Mouse (Mus musculus) limb, embryonic 13.5 days (tissue): ENCODE results near the gene Brf1. TPM values are rescaled to one million over a fixed set of nuclear protein-coding genes. Genes with fewer than 3 reads are reported as not detected.

Experiments
- ATAC-seq: fragments of 200-750 bp; cut with Nextera tagmentation; 2 replicates; pipeline ENCODE4 v1.8.0; 2017; ENCODE audit warnings: low read depth, moderate number of reproducible peaks, moderate TSS enrichment; ENCODE audit not compliant: low FRiP score
- H3K27ac ChIP-seq: fragments of 300-500 bp; sonication (generic); 2 replicates; pipeline ENCODE4 v1.5.1; 2015; ENCODE audit warnings: inconsistent platforms, mild to moderate bottlenecking, moderate library complexity
- H3K27me3 ChIP-seq: fragments of 300-500 bp; sonication (generic); 2 replicates; pipeline ENCODE4 v1.6.1; 2015; ENCODE audit warnings: mild to moderate bottlenecking, inconsistent platforms
- H3K36me3 ChIP-seq: fragments of 300-500 bp; sonication (generic); 2 replicates; pipeline ENCODE4 v1.6.1; 2015; ENCODE audit warnings: inconsistent platforms, mild to moderate bottlenecking, moderate library complexity
- H3K4me1 ChIP-seq: fragments of 300-500 bp; sonication (generic); 2 replicates; pipeline ENCODE4 v1.6.1; 2015; ENCODE audit warnings: inconsistent platforms
- H3K4me2 ChIP-seq: fragments of 300-500 bp; sonication (generic); replicated peaks from 2 replicates; pipeline ENCODE4 v1.6.1; 2015; ENCODE audit warnings: inconsistent platforms, mild to moderate bottlenecking, moderate library complexity
- H3K4me3 ChIP-seq: fragments of 300-500 bp; sonication (generic); 2 replicates; pipeline ENCODE4 v1.5.1; 2015; ENCODE audit warnings: moderate library complexity, mild to moderate bottlenecking, inconsistent platforms
- H3K9ac ChIP-seq: fragments of 300-500 bp; sonication (generic); 2 replicates; pipeline ENCODE4 v1.6.1; 2015; ENCODE audit warnings: mild to moderate bottlenecking, inconsistent platforms
- H3K9me3 ChIP-seq: fragments of 300-500 bp; sonication (generic); 2 replicates; pipeline ENCODE4 v1.6.1; 2016; ENCODE audit warnings: inconsistent platforms
- WGBS: fragments of 180-500 bp; shearing (Covaris S2); methylation state at CpG from one replicate; pipeline ENCODE4 v1.1.7; 2015; 5-methylcytosine and 5-hydroxymethylcytosine counted together
- polyA plus RNA-seq: library from polyadenylated mRNA; unstranded; fragments of >200 nt; fragmentation: Nextera tagmentation; extraction: Ambion mirVana; gene quantifications from 2 replicates; pipeline ENCODE4 v1.2.1, GENCODE M21; 2015

Brf1 gene
- polyA plus RNA-seq, 1 experiment from 2014 or later, result 71.4 TPM

DNA sequence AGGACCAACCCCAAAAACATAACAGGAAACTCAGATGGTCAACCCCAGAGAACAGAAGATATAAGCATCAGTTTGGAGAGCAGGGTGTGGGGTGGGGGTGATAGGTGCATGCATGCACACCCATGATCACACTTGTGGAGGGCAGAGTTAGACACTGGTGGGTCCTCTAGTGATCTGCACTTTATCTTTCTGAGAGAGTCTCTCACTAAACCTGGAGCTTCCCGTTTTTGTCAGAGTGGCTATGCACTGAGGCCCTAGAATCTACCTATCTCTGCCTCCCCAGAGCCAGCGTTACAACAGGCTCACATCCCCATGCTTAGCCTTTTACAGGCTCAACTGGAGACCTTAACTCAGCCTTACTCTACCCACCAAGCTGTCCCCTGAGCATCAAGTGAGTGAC lies 9.1 kb downstream of the Brf1 start:
- no peaks in the 10 kb centered on the region for H3K9me3 ChIP-seq
- WGBS, result 91% methylated on average over 2 of the region's 2 CpGs
- H3K27ac ChIP-seq, result no peak overlapping the region
- H3K4me1 ChIP-seq, result no peaks in the 10 kb centered on the region
- no peak overlapping the region for H3K4me2 ChIP-seq
- peaks cover 58% of the 10 kb centered on the region for H3K36me3 ChIP-seq
- H3K9ac ChIP-seq, result no peak overlapping the region
- H3K4me3 ChIP-seq, result no peak overlapping the region
- ATAC-seq, result no peak
- no peaks in the 10 kb centered on the region for H3K27me3 ChIP-seq

DNA sequence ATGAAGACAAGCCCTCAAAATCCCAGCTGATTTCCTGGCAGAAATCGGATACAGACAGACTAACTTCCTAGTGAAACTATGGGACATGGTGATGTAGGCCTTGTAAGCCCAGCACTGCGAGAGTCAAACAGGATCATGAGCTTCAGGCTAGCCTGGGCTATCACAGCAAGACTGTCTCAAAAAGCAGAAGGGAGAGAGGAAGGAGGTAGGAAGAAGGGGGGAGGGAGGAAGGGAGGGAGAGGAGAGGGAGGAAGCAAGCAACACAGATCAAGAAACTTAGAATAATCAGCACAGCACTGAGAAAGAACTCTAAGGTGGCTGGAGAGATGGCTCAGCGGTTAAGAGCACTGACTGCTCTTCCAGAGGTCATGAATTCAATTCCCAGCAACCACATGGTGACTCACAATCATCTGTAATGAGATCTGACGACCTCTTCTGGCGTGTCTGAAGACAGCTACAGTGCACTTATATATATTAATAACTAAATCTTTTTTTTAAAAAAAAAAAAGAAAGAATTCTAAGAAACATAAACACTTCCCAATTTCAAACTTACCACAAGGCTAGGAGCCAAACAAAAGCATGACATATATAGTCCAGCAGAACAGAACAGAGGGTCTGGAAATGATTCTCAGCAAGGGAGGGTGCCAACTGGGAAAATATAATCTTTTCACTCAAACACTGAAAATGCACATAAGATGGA lies 9.6 kb downstream of the Brf1 start:
- no peak overlapping the region for H3K9ac ChIP-seq
- H3K36me3 ChIP-seq, result peaks cover 60% of the 10 kb centered on the region
- H3K4me2 ChIP-seq, result no peak overlapping the region
- H3K27ac ChIP-seq, result no peak overlapping the region
- H3K4me3 ChIP-seq, result no peak overlapping the region
- no peaks in the 10 kb centered on the region for H3K9me3 ChIP-seq
- no peaks in the 10 kb centered on the region for H3K27me3 ChIP-seq
- no peak for ATAC-seq
- no peaks in the 10 kb centered on the region for H3K4me1 ChIP-seq
- 86% methylated on average over 5 of the region's 5 CpGs for WGBS

DNA sequence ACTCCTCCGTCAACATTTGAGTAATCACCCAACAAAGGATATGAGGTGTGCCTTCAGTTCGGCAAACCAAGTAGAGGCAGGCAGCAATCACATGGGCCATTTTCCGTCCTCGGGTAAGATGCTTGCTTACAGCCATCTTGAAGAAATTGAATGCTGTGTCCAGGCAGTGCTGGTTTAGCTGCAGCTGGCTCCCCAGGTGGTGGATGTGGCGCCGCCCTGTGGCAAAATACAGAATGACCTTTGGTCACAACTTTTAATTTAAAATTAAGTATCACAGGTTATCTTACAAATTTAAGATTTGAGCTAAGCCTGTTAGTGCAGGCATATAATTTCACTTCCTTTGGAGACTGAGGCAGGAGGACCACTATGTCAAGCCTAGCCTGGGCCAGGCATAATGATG lies 12.6 kb downstream of the Brf1 start:
- Histone ChIP-seq H3K36me3 (peaks cover 75% of the 10 kb centered on the region), H3K27me3 (no peaks in the 10 kb centered on the region), H3K4me3 (no peak overlapping the region), H3K27ac (no peak overlapping the region), H3K4me2 (no peak overlapping the region), H3K9me3 (no peaks in the 10 kb centered on the region), H3K4me1 (no peaks in the 10 kb centered on the region), H3K9ac (no peak overlapping the region)
- WGBS, result 69% methylated on average over 6 of the region's 6 CpGs
- no peak for ATAC-seq

DNA sequence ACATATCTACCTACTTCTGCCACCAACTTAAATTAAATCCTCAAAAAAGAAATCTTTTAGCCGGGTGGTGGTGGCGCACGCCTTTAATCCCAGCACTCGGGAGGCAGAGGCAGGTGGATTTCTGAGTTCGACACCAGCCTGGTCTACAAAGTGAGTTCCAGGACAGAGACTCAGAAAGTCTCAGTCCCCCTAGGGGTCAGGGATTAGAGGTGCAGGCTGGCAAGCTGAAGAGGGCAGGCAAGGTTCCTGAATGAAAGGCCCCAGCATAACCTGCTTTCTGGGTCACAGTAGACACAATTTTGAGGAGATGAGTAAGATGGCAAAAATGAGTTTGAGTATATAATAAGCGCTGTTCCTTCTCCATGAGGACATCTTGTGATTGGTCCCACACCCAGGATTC lies 15.2 kb downstream of the Brf1 start:
- no peak overlapping the region for H3K4me2 ChIP-seq
- ATAC-seq, result no peak
- H3K27ac ChIP-seq, result no peak overlapping the region
- no peaks in the 10 kb centered on the region for H3K4me1 ChIP-seq
- H3K9ac ChIP-seq, result no peak overlapping the region
- H3K4me3 ChIP-seq, result no peak overlapping the region
- no peaks in the 10 kb centered on the region for H3K27me3 ChIP-seq
- H3K9me3 ChIP-seq, result no peaks in the 10 kb centered on the region
- H3K36me3 ChIP-seq, result peaks cover 80% of the 10 kb centered on the region
- 89% methylated on average over 6 of the region's 6 CpGs for WGBS

DNA sequence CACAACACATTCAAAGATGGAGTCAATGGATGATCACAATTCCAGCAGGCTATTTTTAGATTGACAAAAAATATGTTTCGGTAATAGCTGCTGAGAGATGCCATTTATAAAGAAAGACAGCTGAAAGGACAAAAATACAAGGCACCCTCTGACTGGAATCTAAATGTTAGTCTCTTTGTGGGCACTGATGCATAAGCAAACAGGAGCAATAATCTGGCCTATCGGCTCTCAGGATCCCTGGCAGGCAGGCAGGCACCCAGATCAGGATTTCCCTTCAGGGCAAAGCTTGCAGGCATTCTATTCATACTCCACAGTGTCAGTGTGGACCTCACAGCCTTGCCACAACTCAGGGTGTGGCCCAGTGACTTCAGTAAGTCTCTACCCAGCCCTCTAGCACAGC lies 18.5 kb downstream of the Brf1 start:
- Histone ChIP-seq H3K27me3 (no peaks in the 10 kb centered on the region), H3K4me2 (no peak overlapping the region), H3K27ac (no peak overlapping the region), H3K4me3 (no peak overlapping the region), H3K9ac (no peak overlapping the region), H3K9me3 (no peaks in the 10 kb centered on the region), H3K36me3 (peaks cover 94% of the 10 kb centered on the region), H3K4me1 (peaks cover 10% of the 10 kb centered on the region)
- WGBS, result 92% methylated on average over 2 of the region's 2 CpGs
- ATAC-seq, result no peak

DNA sequence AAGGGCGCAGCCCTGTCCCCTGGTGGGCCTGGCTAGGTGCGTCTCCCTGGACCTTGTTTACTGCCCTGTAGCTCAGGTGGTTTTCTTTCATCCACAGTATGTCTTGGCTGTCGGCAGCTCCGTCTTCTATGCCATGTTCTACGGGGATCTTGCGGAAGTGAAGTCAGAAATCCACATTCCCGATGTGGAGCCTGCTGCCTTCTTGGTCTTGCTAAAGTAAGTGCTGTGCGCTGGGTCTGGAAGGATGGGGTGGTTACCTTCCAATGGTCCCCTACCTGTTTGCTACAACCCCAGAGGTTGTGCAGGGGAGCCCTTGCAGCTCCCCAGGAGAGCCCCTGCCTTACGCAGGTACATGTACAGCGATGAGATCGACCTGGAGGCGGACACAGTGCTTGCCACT lies 23.3 kb downstream of the Brf1 start:
- H3K9me3 ChIP-seq, result no peaks in the 10 kb centered on the region
- peak overlapping the region; percentile 89 for H3K9ac ChIP-seq
- peak overlapping the region; percentile 85 for H3K27ac ChIP-seq
- peaks cover 18% of the 10 kb centered on the region for H3K4me1 ChIP-seq
- peak overlapping the region; percentile 72 for H3K4me3 ChIP-seq
- no peaks in the 10 kb centered on the region for H3K27me3 ChIP-seq
- H3K36me3 ChIP-seq, result peaks cover 75% of the 10 kb centered on the region
- 38% methylated on average over 12 of the region's 12 CpGs for WGBS
- peak; percentile 6; the same call in 1 of the 2 replicates for ATAC-seq
- peak overlapping the region; percentile 91 for H3K4me2 ChIP-seq

DNA sequence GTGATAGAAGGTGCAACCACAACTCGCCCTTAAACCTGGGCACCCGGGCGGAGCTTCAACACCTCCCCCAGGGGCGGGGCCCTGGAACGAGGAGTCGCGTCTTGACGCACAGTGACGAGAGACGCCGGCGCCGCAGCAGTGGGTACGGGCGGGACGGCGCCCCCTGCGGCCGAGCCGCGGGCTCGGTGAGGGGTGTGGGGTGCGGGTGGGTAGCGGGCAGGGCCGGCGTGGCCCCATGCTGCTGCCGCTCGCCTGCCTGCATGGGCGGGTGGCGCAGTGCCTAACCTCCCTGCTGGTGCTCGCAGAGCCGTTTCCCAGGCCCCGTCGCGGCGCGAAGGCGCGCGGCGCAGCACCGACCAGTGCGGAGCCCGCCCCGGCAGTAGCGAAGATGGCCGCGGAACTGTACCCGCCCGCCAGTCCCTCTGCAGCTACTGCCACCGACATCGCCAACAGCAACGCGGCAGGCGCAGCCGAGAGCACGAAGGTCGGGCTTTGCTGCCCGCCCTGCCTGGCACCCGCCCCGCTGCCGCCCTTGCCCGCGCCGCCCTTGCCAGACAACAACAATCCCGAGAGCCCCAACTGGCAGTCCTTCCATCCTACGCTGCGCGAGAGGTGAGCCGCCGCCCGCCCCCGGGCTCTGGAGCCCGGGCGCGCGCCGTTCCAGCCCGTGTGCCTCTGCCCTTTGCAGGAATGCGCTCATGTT lies 24.0 kb downstream of the Brf1 start, which contains the start of gene Btbd6:
Btbd6 (plus strand) TSS at position 112 of the 703 bp plus-strand sequence.
- H3K36me3 ChIP-seq, result peaks cover 75% of the 10 kb centered on the region
- H3K27me3 ChIP-seq, result no peaks in the 10 kb centered on the region
- under 1% methylated on average over 80 of the region's 80 CpGs for WGBS
- no peaks in the 10 kb centered on the region for H3K9me3 ChIP-seq
- H3K4me2 ChIP-seq, result peak within 1 kb of the TSS; percentile 91
- peak within 1 kb of the TSS; percentile 72 for H3K4me3 ChIP-seq
- H3K4me1 ChIP-seq, result peaks cover 18% of the 10 kb centered on the region
- peak within 1 kb of the TSS; percentile 85 for H3K27ac ChIP-seq
- peak; percentile 92 for ATAC-seq
- H3K9ac ChIP-seq, result peak within 1 kb of the TSS; percentile 89

DNA sequence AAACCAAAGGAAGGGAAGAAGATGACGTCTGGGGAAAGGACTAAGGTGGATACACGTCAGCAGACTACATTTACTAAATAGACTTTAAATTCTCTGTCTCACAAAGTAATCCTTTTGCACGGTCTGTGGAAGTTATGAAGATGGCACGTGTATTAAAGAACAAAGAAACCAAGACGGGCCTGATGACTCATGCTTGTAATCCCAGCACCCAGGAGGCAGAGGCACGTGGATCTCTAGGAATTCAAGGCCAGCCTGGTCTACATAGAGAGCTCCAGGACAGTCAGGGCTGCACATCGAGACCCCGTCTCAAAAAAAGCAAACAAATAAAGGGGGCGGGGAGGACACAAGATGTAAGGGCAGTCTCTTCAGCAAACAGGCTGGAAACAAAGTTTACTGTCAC lies 25.8 kb downstream of the Brf1 start:
- Histone ChIP-seq H3K9ac (no peak overlapping the region), H3K9me3 (no peaks in the 10 kb centered on the region), H3K27ac (no peak overlapping the region), H3K4me1 (peaks cover 18% of the 10 kb centered on the region), H3K27me3 (no peaks in the 10 kb centered on the region), H3K4me3 (no peak overlapping the region), H3K4me2 (no peak overlapping the region), H3K36me3 (peaks cover 74% of the 10 kb centered on the region)
- WGBS, result 88% methylated on average over 9 of the region's 9 CpGs
- no peak for ATAC-seq

DNA sequence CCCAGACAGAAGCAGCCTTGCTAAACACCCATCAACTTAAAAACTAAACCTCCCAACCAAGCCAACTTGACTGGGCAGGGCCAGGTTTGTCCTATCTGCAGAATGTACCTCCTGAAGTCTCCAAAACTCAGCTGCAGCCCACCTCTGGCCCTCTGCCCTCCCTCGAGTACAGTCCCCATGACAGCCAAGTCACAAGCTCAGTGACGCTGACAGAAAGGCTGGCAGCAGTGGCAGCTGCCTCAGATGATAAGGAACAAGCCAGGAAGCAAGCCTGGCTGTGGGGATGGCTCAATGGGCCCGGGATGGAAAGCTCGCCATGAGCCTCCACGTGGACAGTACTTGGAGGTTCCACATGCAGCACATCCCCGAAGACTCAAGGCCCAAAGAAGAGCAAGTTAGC lies 30.9 kb downstream of the Brf1 start:
- WGBS, result 91% methylated on average over 6 of the region's 6 CpGs
- Histone ChIP-seq H3K27me3 (no peaks in the 10 kb centered on the region), H3K36me3 (peaks cover 99% of the 10 kb centered on the region), H3K4me2 (no peak overlapping the region), H3K9me3 (no peaks in the 10 kb centered on the region), H3K27ac (no peak overlapping the region), H3K4me3 (no peak overlapping the region), H3K4me1 (no peaks in the 10 kb centered on the region), H3K9ac (no peak overlapping the region)
- no peak for ATAC-seq

DNA sequence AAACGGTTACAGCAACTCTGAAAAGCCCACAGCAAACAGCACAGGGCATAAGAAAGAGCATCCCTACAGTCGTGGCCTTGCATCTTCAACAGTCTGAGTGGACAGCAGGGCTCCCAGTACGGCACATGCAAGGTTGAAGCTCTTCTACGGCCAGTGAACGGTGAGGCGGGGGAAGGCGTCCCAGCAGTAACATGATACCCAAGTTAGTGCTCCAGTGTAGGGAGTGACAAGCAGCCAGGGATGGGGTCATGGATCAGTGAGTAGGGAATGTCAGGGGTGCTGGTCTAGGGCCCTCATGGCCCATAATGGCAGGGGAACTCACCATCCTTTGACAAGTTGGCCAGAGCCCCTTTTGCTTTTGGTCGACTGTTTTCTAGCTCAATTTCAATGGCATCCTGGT lies 31.6 kb downstream of the Brf1 start:
- no peak overlapping the region for H3K9ac ChIP-seq
- no peak overlapping the region for H3K4me3 ChIP-seq
- 56% methylated on average over 8 of the region's 8 CpGs for WGBS
- H3K27ac ChIP-seq, result no peak overlapping the region
- no peak overlapping the region for H3K4me2 ChIP-seq
- no peaks in the 10 kb centered on the region for H3K4me1 ChIP-seq
- no peaks in the 10 kb centered on the region for H3K9me3 ChIP-seq
- peaks cover 99% of the 10 kb centered on the region for H3K36me3 ChIP-seq
- H3K27me3 ChIP-seq, result no peaks in the 10 kb centered on the region
- no peak for ATAC-seq

DNA sequence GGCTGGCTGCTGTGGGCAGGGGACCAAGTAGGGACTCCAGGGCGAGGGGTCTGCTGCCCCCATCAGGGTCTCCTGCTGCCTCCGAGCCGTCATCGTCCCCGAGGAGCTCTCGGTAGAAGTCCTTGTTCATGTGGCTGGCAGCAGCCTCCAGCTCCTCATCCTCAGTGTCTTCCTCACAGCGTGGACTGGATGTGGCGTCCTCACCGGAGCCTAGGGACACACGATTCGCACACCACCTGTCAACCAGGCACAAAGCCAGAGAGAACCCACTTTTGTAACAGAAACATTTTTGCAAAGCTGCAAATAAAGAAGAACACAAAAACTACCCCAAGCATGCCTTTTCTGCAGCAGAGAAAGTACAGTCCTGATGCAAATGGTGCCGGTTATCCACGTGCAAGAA lies 34.7 kb downstream of the Brf1 start:
- H3K4me3 ChIP-seq, result no peak overlapping the region
- no peak overlapping the region for H3K4me2 ChIP-seq
- H3K27me3 ChIP-seq, result no peaks in the 10 kb centered on the region
- no peaks in the 10 kb centered on the region for H3K9me3 ChIP-seq
- H3K27ac ChIP-seq, result no peak overlapping the region
- peaks cover 99% of the 10 kb centered on the region for H3K36me3 ChIP-seq
- WGBS, result 91% methylated on average over 13 of the region's 13 CpGs
- H3K4me1 ChIP-seq, result no peaks in the 10 kb centered on the region
- no peak for ATAC-seq
- H3K9ac ChIP-seq, result no peak overlapping the region

DNA sequence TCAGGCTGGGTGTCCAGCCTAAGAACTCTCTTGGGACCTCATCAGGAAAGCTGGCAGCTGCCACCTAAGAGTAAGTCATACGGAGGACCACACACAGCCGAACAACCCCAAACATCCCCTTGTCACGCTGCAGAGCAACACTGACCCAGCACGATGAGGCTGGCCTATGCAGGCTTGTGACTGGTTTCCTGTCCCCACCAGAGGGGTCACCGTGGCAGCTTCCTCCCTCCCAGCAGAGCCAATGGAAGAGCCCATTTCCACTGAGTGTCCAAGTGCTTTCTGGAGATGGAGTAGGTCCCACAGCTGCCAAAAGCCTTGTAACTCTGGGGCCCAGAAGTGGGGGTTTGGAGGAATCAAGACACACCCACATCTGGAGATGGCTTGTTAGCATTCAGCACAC lies 38.6 kb downstream of the Brf1 start:
- no peaks in the 10 kb centered on the region for H3K4me1 ChIP-seq
- H3K9me3 ChIP-seq, result no peaks in the 10 kb centered on the region
- 83% methylated on average over 5 of the region's 5 CpGs for WGBS
- H3K36me3 ChIP-seq, result peaks cover 83% of the 10 kb centered on the region
- no peaks in the 10 kb centered on the region for H3K27me3 ChIP-seq
- no peak overlapping the region for H3K4me3 ChIP-seq
- no peak overlapping the region for H3K27ac ChIP-seq
- H3K4me2 ChIP-seq, result no peak overlapping the region
- H3K9ac ChIP-seq, result no peak overlapping the region; the same call in 1 of the 2 replicates
- no peak for ATAC-seq
